Mouse (Mus musculus) bone marrow macrophage, adult 2 months (primary cell): ENCODE results near the gene Tat.

Experiments used
- CTCF ChIP-seq: IDR thresholded peaks from 2 replicates; pipeline ENCODE4 v1.5.1; 2012; ENCODE audit warnings: low read depth, mild to moderate bottlenecking, low read length, moderate library complexity
- POLR2A ChIP-seq: IDR thresholded peaks from 2 replicates; pipeline ENCODE4 v1.6.1; 2012; ENCODE audit warnings: mild to moderate bottlenecking, low read depth, low read length, borderline replicate concordance

GRCm38 (mm10) chr8:110034331-110034730, 44.1 kb downstream of the Tat start:
- TF ChIP-seq CTCF = no peak
- no peak for TF ChIP-seq POLR2A
